Mouse (Mus musculus) heart, embryonic 16.5 days (tissue): Measurements from ENCODE around the gene Riox1. TPM values are rescaled to one million over a fixed set of nuclear protein-coding genes. Genes with fewer than 3 reads are reported as not detected.

ENCODE experiments used
- ATAC-seq: fragments of 200-750 bp; cut with Nextera tagmentation; replicated peaks from 2 replicates; pipeline ENCODE4 v1.8.0; 2017; ENCODE audit warnings: moderate number of reproducible peaks; ENCODE audit not compliant: insufficient read depth, low FRiP score; ENCODE audit errors: extremely low read depth
- H3K27ac ChIP-seq: fragments of 300-500 bp; sonication (generic); 2 replicates; pipeline ENCODE4 v1.5.1; 2014; ENCODE audit warnings: mild to moderate bottlenecking, low read length, control low read depth, moderate library complexity
- H3K27me3 ChIP-seq: fragments of 300-500 bp; sonication (generic); 2 replicates; pipeline ENCODE4 v1.6.1; 2014; ENCODE audit warnings: low read length, mixed read lengths; ENCODE audit not compliant: control insufficient read depth, insufficient read depth
- H3K36me3 ChIP-seq: fragments of 300-500 bp; sonication (generic); 2 replicates; pipeline ENCODE4 v1.6.1; 2014; ENCODE audit not compliant: control insufficient read depth, insufficient read depth
- H3K4me1 ChIP-seq: fragments of 300-500 bp; sonication (generic); 2 replicates; pipeline ENCODE4 v1.6.1; 2014; ENCODE audit warnings: low read length, mixed read lengths; ENCODE audit not compliant: control insufficient read depth, insufficient read depth
- H3K4me2 ChIP-seq: fragments of 300-500 bp; sonication (generic); 2 replicates; pipeline ENCODE4 v1.6.1; 2014; ENCODE audit warnings: low read depth, mild to moderate bottlenecking, control low read depth, low read length
- H3K4me3 ChIP-seq: fragments of 300-500 bp; sonication (generic); 2 replicates; pipeline ENCODE4 v1.5.1; 2014; ENCODE audit warnings: mild to moderate bottlenecking, control low read depth, low read length
- H3K9ac ChIP-seq: fragments of 300-500 bp; sonication (generic); 2 replicates; pipeline ENCODE4 v1.6.1; 2014; ENCODE audit warnings: low read length, control low read depth
- H3K9me3 ChIP-seq: fragments of 300-500 bp; sonication (generic); replicated peaks from 2 replicates; pipeline ENCODE4 v1.6.1; 2016; ENCODE audit warnings: low read length; ENCODE audit not compliant: control insufficient read depth
- WGBS: fragments of 180-500 bp; shearing (Covaris S2); extraction: QIAGEN DNeasy Blood & Tissue Kit; methylation state at CpG from one replicate; pipeline ENCODE4 v1.1.7; 2014; 5-methylcytosine and 5-hydroxymethylcytosine counted together
- polyA plus RNA-seq: library from polyadenylated mRNA; unstranded; fragments of >200 nt; fragmentation: Nextera tagmentation; extraction: Ambion mirVana; gene quantifications from 2 replicates; pipeline ENCODE4 v1.2.1, GENCODE M21; 2015

The Riox1 gene
- 7.9 TPM in 2 replicates for polyA plus RNA-seq

- peak within 1 kb of the TSS; percentile 99 for H3K4me2 ChIP-seq
- H3K4me3 ChIP-seq: peak within 1 kb of the TSS; percentile 93
- H3K27ac ChIP-seq: peak within 1 kb of the TSS; percentile 84
- no peaks in the 10 kb centered on the region; the same call in 1 of the 2 replicates for H3K9me3 ChIP-seq
- no peaks in the 10 kb centered on the region for H3K27me3 ChIP-seq
- peak; percentile 89 for ATAC-seq
- peaks cover 7% of the 10 kb centered on the region; the same call in 1 of the 2 replicates for H3K36me3 ChIP-seq
- peak within 1 kb of the TSS; percentile 91 for H3K9ac ChIP-seq
- peaks cover 27% of the 10 kb centered on the region for H3K4me1 ChIP-seq
- WGBS: under 1% methylated on average over 37 of the region's 37 CpGs
Observed at GRCm38 (mm10) chr12:83950493-83950839, at the start of gene Riox1. Riox1 (plus strand) TSS chr12:83950608.

GRCm38 (mm10) chr12:83910451-83910850, 40.0 kb upstream of the Riox1 start:
- Histone ChIP-seq H3K9me3 (no peaks in the 10 kb centered on the region), H3K4me1 (peaks cover 5% of the 10 kb centered on the region), H3K4me2 (no peak overlapping the region), H3K9ac (no peak overlapping the region), H3K36me3 (peaks cover 2% of the 10 kb centered on the region; the same call in 1 of the 2 replicates), H3K4me3 (no peak overlapping the region), H3K27me3 (no peaks in the 10 kb centered on the region), H3K27ac (peak overlapping the region; percentile 52)
- 70% methylated on average over 2 of the region's 2 CpGs for WGBS
- no peak for ATAC-seq

- H3K36me3 ChIP-seq: peaks cover 2% of the 10 kb centered on the region; the same call in 1 of the 2 replicates
- no peak overlapping the region for H3K9ac ChIP-seq
- no peaks in the 10 kb centered on the region for H3K27me3 ChIP-seq
- H3K4me3 ChIP-seq: no peak overlapping the region
- WGBS: 82% methylated on average over 4 of the region's 4 CpGs
- no peak overlapping the region for H3K4me2 ChIP-seq
- H3K4me1 ChIP-seq: peaks cover 6% of the 10 kb centered on the region
- H3K9me3 ChIP-seq: no peaks in the 10 kb centered on the region
- no peak overlapping the region for H3K27ac ChIP-seq
- ATAC-seq: no peak
Observed at GRCm38 (mm10) chr12:83914202-83914740, 36.1 kb upstream of the Riox1 start.

GRCm38 (mm10) chr12:83914797-83915196, 35.6 kb upstream of the Riox1 start:
- H3K9ac ChIP-seq: no peak overlapping the region
- 86% methylated on average over 1 of the region's 1 CpGs for WGBS
- H3K9me3 ChIP-seq: no peaks in the 10 kb centered on the region
- H3K27ac ChIP-seq: no peak overlapping the region
- peaks cover 2% of the 10 kb centered on the region; the same call in 1 of the 2 replicates for H3K36me3 ChIP-seq
- no peak overlapping the region for H3K4me3 ChIP-seq
- peaks cover 9% of the 10 kb centered on the region for H3K4me1 ChIP-seq
- no peak for ATAC-seq
- no peaks in the 10 kb centered on the region for H3K27me3 ChIP-seq
- no peak overlapping the region for H3K4me2 ChIP-seq

- no peak overlapping the region for H3K4me3 ChIP-seq
- H3K27ac ChIP-seq: peak overlapping the region; percentile 30
- H3K36me3 ChIP-seq: peaks cover 2% of the 10 kb centered on the region; the same call in 1 of the 2 replicates
- 48% methylated on average over 9 of the region's 9 CpGs for WGBS
- H3K4me2 ChIP-seq: no peak overlapping the region
- no peak for ATAC-seq
- no peak overlapping the region for H3K9ac ChIP-seq
- H3K27me3 ChIP-seq: no peaks in the 10 kb centered on the region
- H3K4me1 ChIP-seq: peaks cover 14% of the 10 kb centered on the region
- H3K9me3 ChIP-seq: no peaks in the 10 kb centered on the region
Observed at GRCm38 (mm10) chr12:83916884-83917283, 33.5 kb upstream of the Riox1 start.

GRCm38 (mm10) chr12:83920721-83921441, 29.5 kb upstream of the Riox1 start:
- peaks cover 36% of the 10 kb centered on the region for H3K4me1 ChIP-seq
- no peak for ATAC-seq
- H3K9me3 ChIP-seq: no peaks in the 10 kb centered on the region
- H3K4me3 ChIP-seq: peak overlapping the region; percentile 98
- peak overlapping the region; percentile 93 for H3K27ac ChIP-seq
- peak overlapping the region; percentile 97 for H3K9ac ChIP-seq
- 2% methylated on average over 31 of the region's 31 CpGs for WGBS
- no peaks in the 10 kb centered on the region for H3K27me3 ChIP-seq
- H3K36me3 ChIP-seq: no peaks in the 10 kb centered on the region
- H3K4me2 ChIP-seq: peak overlapping the region; percentile 95

GRCm38 (mm10) chr12:83921535-83922381, 28.6 kb upstream of the Riox1 start, which contains the start of gene Numb:
Numb (minus strand) TSS chr12:83921934.
- Histone ChIP-seq H3K27ac (peak within 1 kb of the TSS; percentile 93), H3K4me3 (peak within 1 kb of the TSS; percentile 98), H3K36me3 (no peaks in the 10 kb centered on the region), H3K27me3 (no peaks in the 10 kb centered on the region), H3K4me1 (peaks cover 36% of the 10 kb centered on the region), H3K9me3 (no peaks in the 10 kb centered on the region), H3K9ac (peak within 1 kb of the TSS; percentile 97), H3K4me2 (peak within 1 kb of the TSS; percentile 95)
- ATAC-seq: peak; percentile 99
- under 1% methylated on average over 62 of the region's 63 CpGs for WGBS

GRCm38 (mm10) chr12:83922724-83923485, 27.5 kb upstream of the Riox1 start:
- Histone ChIP-seq H3K4me1 (peaks cover 39% of the 10 kb centered on the region), H3K4me3 (peak overlapping the region; percentile 98), H3K4me2 (peak overlapping the region; percentile 77), H3K9me3 (no peaks in the 10 kb centered on the region), H3K27ac (peak overlapping the region; percentile 85), H3K27me3 (no peaks in the 10 kb centered on the region), H3K36me3 (no peaks in the 10 kb centered on the region), H3K9ac (peak overlapping the region; percentile 81)
- ATAC-seq: no peak
- 29% methylated on average over 8 of the region's 8 CpGs for WGBS
